8 mouse cellular contexts compared by ENCODE assay signal in genomic region chr9:79759385-79760005, GRCm38 (mm10). TPM values are rescaled to one million over a fixed set of nuclear protein-coding genes. Genes with fewer than 3 reads are reported as not detected.
A peak's percentile ranks its signal among the peaks of the same experiment; 100 is the strongest.
DNase-seq lines count a peak whose midpoint lies in the region; ATAC-seq lines count a peak whose summit lies in the region.

Cox7a2 (minus strand) TSS chr9:79759878.

- H3K9ac ChIP-seq in lung, embryonic 16.5 days (ENCODE audit: low read length), result peak within 1 kb of the TSS; percentile 92

- peak within 1 kb of the TSS; percentile 84 for H3K27ac ChIP-seq in lung, embryonic 16.5 days (ENCODE audit: low read length)

- peak; percentile 91 for DNase-seq in MEL-GATA-1-ER (ENCODE audit: extremely low read depth, low read depth)
- peak; percentile 92 for DNase-seq in cerebellum, adult 8-10 months
- peak; percentile 95 for DNase-seq in forelimb bud, embryonic 11.5 days (ENCODE audit: low read depth, low spot score)
- DNase-seq in layer of hippocampus, adult 9-10 months (ENCODE audit: low spot score), result peak; percentile 87
- peak; percentile 69 for DNase-seq in ovary, postnatal 10 days (ENCODE audit: low spot score)
- peak; percentile 88 to 93 for DNase-seq in thymus, postnatal 10 days (ENCODE audit: low spot score in 2 of 2)

- H3K4me1 ChIP-seq in lung, embryonic 16.5 days (replicated peaks; ENCODE audit: control insufficient read depth, insufficient read depth, low read length), result peaks cover 12% of the 10 kb centered on the region

- no peaks in the 10 kb centered on the region for H3K27me3 ChIP-seq in lung, embryonic 16.5 days (ENCODE audit: control insufficient read depth, insufficient read depth, low read depth, low read length)

- ATAC-seq in hematopoietic stem cell, adult 5-6 weeks (replicated peaks in 1 of 2; ENCODE audit: insufficient read depth in 1 of 2, low FRiP score in 2 of 2, low TSS enrichment in 1 of 2, low read depth in 1 of 2, poor library complexity in 2 of 2, severe bottlenecking in 2 of 2), result peak; percentile 98 to 99
- ATAC-seq in lung, embryonic 16.5 days (ENCODE audit: low read depth), result peak; percentile 99

- peaks cover 7% of the 10 kb centered on the region for H3K36me3 ChIP-seq in lung, embryonic 16.5 days (ENCODE audit: control insufficient read depth, insufficient read depth, low read length)

- peak within 1 kb of the TSS; percentile 94 for H3K4me3 ChIP-seq in lung, embryonic 16.5 days (ENCODE audit: low read length)

- peak within 1 kb of the TSS; percentile 78 for H3K4me2 ChIP-seq in lung, embryonic 16.5 days (ENCODE audit: low read depth, low read length)

- under 1% methylated on average over 49 of the region's 49 CpGs for WGBS in lung, embryonic 16.5 days

- no peaks in the 10 kb centered on the region for H3K9me3 ChIP-seq in lung, embryonic 16.5 days (ENCODE audit: control insufficient read depth, low read length)

RNA-seq across cellular contexts. Expression of gene Cox7a2, which starts in this region (rescaled TPM):
- 59.7 and 131 TPM in 2 replicates for total RNA-seq in hematopoietic stem cell, adult 5-6 weeks (2017)
- polyA plus RNA-seq in lung, embryonic 16.5 days (2015; fragmentation: Nextera tagmentation; extraction: Ambion mirVana), result 676 and 713 TPM in 2 replicates

Comparison
In these comparisons a context has a peak if more than half of its experiments do, and no peak if none do; other contexts are left out.
1. Peak in every context shown above with its lines: DNase-seq, ATAC-seq, H3K4me3 ChIP-seq and H3K27ac ChIP-seq.